Mouse (Mus musculus): Measurements from ENCODE around the gene Dock8.

Gene Dock8

DNA sequence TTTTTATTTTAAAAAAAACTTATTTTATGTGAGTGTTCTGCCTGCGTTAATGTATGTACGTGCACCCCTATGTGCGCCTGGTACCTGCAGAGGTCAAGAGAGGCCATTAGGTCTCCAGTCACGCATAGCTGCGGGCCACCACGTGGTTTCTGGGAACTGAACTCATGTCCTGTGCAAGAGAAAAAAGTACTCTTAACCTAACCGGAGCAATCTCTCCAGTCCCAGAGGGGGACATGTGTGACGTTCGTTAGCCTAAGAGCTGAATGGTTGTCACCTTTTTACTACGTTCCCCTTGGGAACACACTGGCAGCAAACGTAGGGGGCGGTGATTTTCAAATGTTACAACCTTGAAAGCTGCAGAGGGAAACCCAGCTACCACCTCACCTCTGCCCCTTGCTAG, 207.6 kb downstream of the Dock8 start:
- no peak for DNase-seq

DNA sequence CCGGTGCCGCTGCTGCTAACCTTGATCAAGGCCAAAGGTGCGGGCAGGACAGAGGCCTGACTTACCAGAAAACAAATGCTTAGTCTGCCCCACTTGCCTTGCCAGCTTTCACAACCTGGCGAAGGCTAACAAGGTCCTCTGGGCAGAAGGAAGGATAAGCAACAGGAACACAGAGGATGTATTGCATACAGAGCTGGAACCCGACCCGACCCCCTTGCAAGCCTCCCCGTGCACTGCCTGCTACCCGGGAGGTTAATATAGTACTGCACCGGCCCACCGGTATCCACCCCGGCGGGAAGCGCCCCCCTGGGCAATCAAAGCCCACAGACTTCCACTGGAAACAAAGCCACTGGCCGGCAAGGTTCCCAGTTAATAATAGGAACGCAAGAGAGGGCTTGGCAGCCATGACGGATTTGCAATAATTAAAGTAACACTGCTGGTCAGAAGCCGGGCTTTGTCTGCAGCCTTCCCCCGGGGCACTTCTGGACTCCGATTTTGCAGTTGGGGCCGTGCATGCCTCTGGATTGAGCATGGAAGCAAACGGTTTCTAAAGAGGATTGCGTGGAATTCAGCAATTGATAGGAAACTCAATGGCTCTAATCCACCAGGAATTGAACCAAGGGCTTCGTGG, 208.5 kb downstream of the Dock8 start:
- DNase-seq = no peak

DNA sequence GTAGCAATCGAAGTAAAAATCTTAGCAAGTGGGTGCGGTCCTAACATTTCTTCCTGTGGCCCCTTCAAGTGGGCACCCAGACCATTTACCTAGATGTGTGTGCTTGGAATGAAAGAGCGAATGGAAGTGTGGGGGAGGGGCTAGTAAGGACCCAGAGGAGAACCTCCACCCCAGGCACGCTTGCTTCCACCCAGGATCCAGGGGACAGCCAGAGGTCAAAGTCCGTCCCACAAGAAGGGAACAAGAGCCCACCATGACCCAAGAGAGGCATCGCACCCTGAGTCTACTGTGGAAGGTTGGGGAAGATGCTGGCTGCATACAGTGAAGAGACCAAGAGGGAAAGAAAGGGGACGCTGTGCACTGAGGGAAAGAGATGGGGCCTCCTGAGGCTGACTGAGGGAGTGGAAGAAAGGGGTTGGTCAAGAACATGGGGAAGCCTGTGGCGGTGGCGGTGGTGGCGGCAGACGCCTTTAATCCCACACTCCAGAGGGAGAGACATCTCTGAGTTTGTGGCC, 209.3 kb downstream of the Dock8 start:
- no peak for DNase-seq

DNA sequence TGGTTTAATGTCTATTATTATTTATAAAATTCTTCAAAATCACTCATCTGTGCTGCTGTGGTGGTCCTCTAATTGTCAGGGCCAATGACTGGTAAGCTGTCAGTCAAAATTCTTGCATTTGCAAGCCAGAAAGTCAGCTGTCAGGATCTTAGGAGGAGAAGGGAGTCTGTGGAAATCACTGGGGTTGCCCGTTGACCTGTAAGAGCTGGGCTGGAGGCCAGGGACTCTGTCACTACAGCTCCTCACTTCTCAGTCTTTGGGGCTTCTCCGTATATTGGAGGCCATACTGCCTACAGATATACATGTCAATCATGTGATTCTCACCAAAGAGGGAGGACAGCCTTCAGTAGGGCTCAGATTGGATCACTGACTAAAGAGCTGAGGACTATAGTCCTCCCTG, 221.3 kb downstream of the Dock8 start:
- no peak for DNase-seq

DNA sequence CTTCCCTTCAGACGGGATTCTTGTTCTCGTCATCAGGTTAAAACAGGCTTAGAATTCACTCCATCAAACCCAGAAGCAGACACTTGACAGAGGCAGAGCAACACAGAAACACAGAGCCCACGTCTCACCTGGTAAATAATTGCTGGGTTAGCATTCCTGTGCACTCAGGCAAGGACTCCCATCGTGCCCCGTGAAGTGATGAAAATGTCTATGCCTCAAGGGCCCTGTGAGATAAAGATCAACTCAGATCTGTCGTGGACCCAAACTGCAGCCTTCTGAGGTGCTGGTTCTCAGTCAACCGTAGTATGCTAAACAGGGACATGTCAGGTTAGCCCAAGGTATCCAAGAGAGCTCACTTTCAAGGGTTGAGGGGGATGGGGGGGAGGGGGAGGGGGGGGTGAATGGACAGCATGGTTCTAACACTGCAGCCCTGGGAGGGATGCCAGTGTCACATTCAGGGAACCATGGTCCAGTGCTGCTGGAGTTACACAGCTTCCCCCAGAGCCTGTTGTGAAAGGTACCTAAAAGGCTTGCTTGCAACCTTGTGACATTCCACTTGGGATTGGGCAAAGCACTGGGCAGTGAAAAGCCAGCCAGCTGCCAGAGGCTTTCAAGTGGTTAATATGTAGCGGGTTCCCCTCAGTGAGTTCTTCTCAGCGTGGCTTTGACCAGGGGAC, 222.8 kb downstream of the Dock8 start:
- DNase-seq = no peak

DNA sequence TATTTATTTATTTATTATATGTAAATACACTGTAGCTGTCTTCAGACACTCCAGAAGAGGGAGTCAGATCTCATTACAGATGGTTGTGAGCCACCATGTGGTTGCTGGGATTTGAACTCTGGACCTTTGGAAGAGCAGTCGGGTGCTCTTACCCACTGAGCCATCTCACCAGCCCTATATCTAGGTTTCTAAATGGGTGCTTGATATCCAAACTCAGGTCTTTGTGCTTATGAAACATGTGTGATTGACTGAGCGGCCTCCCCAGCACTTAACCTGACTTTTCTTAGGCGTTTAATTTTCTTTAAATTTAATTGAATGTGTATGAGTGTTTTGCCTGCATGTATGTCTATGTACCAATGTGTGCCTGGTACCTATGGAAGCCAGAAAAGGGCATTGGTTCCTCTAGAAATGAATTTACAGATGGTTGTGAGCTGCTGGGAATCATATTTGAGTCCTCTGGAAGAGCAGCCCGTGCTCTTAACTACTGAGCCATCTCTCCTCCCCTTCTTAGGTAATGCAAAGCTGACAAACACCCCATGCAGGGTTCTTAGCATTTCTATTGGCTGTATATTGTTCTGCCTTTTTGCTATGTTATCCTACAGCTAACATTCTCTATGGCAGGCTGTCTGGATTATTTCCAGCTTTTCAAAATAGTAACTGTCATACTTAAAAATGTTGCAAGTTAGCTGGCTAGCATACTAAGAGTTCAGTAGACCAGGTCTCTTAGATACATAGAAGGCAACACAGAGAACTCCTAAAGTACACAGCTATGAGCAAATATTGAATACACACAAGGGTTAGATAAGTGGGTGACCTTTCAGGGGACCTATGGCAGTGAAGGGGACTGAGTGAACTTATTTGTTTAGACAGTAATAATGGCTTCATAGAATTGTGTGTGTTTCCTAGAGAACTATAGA, 231.0 kb downstream of the Dock8 start:
- DNase-seq = no peak

DNA sequence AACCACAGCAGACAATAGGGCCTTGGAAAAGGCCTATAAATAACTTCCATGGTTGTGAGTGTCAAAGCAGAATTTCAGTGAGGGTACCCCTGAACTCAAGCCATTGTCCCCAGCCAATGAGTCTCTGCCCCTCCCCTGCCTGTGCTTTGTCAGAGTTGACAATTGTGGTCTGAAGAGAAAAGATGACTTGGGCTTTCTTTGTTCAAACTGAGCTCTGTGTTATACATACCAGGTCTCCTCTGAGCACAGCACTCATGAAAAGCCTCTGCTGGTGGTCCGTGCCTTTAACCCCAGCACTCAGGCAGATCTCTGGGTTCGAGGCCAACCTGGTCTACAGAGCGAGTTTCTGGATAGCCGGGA, 231.6 kb downstream of the Dock8 start:
- DNase-seq = no peak

DNA sequence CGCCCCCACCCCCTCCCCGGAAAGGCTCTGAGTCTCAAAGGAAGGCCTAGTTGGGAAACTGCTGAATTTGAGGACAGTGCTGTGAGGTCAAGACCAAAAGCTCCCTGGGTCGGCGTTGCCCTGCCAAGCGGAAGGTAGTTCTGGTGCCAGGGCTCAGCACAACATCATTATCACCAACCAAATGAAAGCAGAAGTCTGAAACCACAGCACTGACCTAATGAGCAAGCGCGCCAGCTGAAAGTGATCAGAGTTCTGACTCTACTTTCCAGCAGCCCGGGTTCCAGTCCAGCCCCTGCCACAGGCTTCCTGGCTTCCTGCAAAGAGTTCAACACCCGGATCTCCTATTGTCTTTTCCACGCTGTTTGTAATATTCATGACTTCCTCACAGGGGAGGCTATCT, 232.7 kb downstream of the Dock8 start:
- no peak for DNase-seq

DNA sequence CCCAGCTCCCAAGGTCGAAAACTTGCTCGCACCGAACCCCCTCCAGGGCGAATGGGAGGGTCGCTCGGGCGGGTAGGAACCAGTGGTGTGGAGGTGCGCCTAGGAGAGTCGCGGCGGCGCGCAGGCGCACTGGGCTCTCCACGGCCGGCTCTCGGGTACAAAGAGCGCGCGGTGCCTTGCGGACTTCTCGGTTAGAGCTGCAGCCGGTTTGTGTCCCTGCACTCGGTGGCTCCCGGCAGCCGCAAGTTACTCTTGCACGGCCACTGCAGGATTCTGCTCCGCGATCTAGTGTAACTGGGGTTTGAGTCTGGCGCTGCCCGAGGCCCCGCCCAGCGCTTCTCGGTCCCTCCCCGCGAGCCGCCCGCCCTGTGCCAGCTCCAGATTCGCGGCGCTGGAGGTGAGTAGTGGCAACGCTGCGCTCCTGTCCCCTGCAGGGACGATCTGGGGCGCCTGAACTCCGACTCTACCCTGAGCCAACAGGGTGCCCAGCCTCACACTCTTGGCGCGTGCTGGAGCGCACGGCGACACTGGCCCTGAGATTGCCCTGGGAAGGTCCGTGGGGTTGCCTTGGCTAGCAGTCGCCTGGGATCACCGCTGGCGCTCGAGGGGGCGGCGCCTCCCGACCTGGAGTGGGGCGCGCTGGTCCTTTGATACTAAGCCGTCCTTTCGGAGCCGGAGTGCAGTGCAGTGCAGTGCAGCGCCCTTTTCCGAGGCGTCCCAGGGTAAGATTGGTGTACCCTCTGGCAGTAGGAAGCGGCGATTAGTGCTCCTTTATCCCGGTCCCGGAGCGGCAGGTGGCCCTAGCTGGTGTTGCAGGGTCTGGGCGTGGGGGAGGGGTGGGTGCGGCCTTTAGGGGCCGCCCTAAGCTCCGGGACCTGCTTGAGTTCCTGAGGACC, 237.5 kb downstream of the Dock8 start, which contains the start of gene Kank1:
Kank1 (plus strand) TSS at position 380 of the 896 bp plus-strand sequence.
- peak; percentile 51 for DNase-seq

DNA sequence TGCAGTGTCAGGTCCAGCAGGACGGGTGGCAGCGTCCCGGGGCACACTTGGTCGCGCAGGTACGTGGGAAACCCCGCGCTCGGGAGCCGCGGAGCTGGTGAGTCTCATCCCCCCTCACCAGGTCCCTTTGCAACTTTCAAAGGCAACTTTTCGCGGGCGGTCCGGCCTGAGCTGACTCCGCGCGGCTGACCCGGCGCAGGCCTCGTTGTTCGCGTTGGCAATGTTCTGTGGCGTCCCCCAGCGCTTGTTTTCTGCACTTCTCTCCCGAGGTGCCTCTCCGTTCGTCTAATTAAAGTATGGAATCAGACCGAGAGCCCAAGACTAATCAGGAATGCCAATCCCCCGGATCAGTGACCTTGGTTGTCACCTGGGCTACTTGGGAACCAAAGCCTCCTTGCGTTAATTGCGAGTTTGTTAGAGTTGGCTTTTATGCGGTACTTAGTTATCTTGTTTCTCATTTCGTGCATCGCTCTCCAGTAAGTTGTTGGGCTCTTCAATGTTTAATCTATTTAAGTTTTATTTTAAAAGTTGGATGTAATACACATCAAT, 238.2 kb downstream of the Dock8 start:
- peak; percentile 27 for DNase-seq

DNA sequence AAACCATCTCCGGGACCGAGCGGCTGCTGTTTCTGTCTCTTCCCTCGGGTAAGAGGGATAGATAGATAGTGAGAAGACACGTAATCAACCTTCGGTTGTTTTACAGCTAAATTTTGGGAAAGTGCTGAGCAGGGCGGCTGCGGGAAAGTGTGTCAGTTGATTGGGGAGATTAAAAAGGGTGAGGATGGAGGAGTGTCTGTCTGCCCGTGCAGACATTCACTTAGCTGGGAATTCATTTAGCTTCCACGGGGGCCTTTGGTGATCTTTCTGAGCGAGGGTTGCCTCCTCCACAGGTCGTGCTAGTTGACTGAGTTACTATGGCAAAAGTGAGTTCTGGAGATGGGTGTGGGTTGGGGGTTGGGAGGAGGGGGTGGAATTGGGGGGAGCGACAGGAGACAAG, 238.8 kb downstream of the Dock8 start:
- DNase-seq = no peak

DNA sequence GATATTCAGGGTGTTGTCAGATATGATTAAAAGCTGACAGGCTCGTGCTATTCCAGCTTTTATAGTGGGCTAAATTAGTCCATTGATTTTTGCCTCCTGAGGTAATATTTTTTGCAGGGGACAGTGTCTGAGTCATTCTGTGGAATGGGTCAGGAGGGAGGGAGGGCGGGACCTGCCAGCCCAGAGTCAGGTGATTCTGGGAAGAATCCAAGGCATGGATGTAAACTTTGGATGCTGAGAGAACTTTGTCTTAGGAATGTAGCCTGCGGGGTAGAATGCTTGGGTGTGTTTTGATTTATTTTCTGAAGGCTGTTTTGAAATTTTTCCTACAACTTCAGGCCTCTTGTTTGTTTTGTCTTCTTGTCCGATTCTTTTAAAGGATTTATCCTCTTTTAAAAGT, 244.2 kb downstream of the Dock8 start:
- no peak for DNase-seq

DNA sequence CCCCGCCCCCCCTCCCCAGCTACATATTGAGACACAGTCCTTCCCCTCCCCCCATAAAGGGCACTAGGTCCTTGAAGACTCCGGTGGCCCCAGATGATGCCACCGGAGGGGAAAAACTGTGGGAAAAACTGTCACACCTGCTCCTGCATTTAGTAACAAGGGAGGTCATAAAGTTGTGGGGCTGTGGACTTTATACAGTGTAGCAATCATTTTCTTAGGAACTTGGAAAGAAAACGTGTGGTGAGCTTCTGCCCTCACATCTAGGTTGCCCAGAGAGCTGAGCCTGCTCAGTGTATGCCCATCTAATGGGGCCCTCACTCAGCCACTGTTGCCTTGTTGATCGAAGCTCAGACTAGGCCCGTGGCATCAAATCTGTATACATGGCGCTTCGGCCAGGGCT, 246.7 kb downstream of the Dock8 start:
- DNase-seq = no peak

DNA sequence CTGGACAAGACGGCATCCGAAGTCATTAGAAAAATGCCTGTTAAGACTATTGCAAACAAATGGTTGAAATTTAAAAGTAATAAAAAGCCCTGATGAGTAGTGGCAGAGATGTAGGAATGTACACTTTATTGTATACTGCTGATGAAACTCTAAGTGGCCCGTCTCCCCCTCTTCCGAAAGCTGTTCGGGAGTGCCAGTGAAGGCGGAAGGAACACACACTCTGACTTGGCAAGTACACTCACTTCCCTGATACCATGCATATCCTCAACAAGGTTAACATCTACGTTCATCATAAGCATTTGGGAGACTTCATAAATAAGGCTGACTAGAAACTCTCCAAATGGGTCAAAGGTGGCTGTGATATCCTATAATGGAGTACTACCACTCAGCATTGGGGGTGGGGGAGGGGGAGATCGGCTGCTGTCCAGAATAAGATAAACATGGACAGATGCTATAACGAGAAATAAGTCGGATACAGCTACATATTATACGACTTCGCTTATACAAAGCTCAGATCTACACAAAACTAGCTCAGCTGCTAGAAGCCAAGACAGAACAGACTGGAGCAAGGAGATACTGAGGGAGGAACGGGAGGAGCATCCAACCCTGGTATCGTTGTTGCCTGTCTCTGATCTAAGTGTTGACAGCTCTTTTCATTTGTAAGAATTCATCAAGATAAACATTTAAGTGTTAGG, 248.7 kb downstream of the Dock8 start:
- DNase-seq = no peak

DNA sequence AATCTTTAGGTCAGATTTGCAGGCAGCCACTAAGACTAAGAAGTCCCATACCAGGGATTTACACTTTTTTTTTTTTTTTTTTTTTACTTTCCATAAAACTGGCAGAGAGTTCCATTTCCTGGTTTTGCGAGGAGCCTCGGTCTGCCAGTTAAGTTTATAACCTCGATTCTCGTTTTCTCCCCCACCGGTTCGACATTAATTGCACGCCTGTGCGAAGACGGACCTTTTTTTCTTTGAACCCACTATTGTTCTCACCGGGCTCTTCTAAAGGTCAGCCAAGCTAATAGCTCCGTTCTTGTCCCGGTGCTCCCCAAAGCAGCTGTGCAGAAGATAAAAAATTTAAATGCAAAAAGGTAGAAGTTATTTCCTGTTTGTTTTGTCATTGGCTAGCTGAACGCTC, 249.9 kb downstream of the Dock8 start:
- DNase-seq = no peak

DNA sequence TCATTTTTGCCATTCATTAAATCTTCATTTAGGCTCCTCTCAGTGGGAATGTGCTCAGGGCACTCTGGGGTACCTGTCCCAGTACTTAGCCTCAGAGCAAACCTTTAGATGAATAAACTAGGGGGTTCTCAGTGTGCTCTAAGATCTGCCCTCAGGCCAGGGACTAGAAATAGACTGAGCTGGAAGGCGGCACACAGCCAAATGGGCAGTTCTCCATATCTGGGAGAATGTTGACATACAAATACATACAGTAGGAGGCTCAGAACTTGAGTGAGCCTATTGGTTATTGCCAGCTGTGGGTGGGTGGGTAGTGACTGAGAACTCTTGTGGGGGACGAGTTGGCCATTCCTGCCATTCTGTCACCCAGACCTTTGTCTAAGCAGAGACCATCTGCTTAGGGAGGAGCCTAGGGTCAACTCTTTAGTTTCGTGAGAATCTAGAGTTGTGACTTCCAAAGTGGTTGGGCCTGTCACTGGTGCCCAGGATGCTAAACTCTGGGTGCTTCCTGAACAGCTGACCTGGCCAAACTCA, 252.3 kb downstream of the Dock8 start:
- no peak for DNase-seq

Data from right cerebral cortex, postnatal 4 days (tissue).